In genomic region chr6:113385160-113385714, GRCm38 (mm10) we compare ENCODE assay signal across 24 mouse cellular contexts. TPM values are rescaled to one million over a fixed set of nuclear protein-coding genes. Genes with fewer than 3 reads are reported as not detected.
DNase-seq lines count a peak whose midpoint lies in the region; ATAC-seq and TF ChIP-seq lines count a peak whose summit lies in the region.
"Had no signal": no experiment of that assay in that cellular context is flagged by ENCODE, and none has a peak within 500 bp of the region (broad histone marks: within the 10 kb centered on the region; RNA-seq: fewer than 3 reads in every experiment).

No protein-coding gene starts in this region.

- no peaks in the 10 kb centered on the region for H3K9me3 ChIP-seq in hindbrain, embryonic 15.5 days
- no peaks in the 10 kb centered on the region for H3K9me3 ChIP-seq in hindbrain, embryonic 11.5 days (ENCODE audit: control insufficient read depth, low read length)
- H3K9me3 ChIP-seq in midbrain, postnatal 0 days (ENCODE audit: low read length) = no peaks in the 10 kb centered on the region
- no peaks in the 10 kb centered on the region for H3K9me3 ChIP-seq in midbrain, embryonic 16.5 days (replicated peaks; ENCODE audit: control insufficient read depth, low read length, poor library complexity, severe bottlenecking)
- no peaks in the 10 kb centered on the region for H3K9me3 ChIP-seq in intestine, postnatal 0 days (ENCODE audit: control insufficient read depth)
- H3K9me3 ChIP-seq: embryonic facial prominence, embryonic 13.5 days; G1E; limb, embryonic 12.5 days; midbrain, embryonic 12.5 days had no signal

- 84% methylated on average over 11 of the region's 11 CpGs for WGBS in hindbrain, embryonic 15.5 days
- WGBS in hindbrain, embryonic 11.5 days = 88% methylated on average over 11 of the region's 11 CpGs
- WGBS in midbrain, postnatal 0 days = 78% methylated on average over 11 of the region's 11 CpGs
- WGBS in midbrain, embryonic 16.5 days = 91% methylated on average over 11 of the region's 11 CpGs
- 39% methylated on average over 11 of the region's 11 CpGs for WGBS in intestine, postnatal 0 days

- ATAC-seq in hindbrain, embryonic 15.5 days (ENCODE audit: low FRiP score, low read depth) = peak; percentile 31; the same call in 1 of the 2 replicates
- no peak for ATAC-seq in hindbrain, embryonic 11.5 days (ENCODE audit: low FRiP score)
- no peak for ATAC-seq in midbrain, postnatal 0 days (ENCODE audit: low FRiP score)
- no peak for ATAC-seq in midbrain, embryonic 16.5 days
- peak; percentile 54 for ATAC-seq in intestine, postnatal 0 days
- no peak for ATAC-seq in granulocyte monocyte progenitor cell, adult 5-6 weeks (replicated peaks; ENCODE audit: poor library complexity, severe bottlenecking)
- ATAC-seq: forebrain, embryonic 14.5 days had no signal

- no peak overlapping the region for H3K9ac ChIP-seq in hindbrain, embryonic 15.5 days
- H3K9ac ChIP-seq in hindbrain, embryonic 11.5 days (ENCODE audit: low read depth, low read length) = no peak overlapping the region
- H3K9ac ChIP-seq in midbrain, postnatal 0 days (replicated peaks; ENCODE audit: low read length, poor library complexity, severe bottlenecking) = no peak overlapping the region
- no peak overlapping the region for H3K9ac ChIP-seq in midbrain, embryonic 16.5 days (ENCODE audit: low read depth, low read length)
- H3K9ac ChIP-seq in intestine, postnatal 0 days (ENCODE audit: low read depth, low read length) = no peak overlapping the region
- H3K9ac ChIP-seq: embryonic facial prominence, embryonic 13.5 days; limb, embryonic 12.5 days; midbrain, embryonic 12.5 days had no signal

- DNase-seq in hindbrain, embryonic 11.5 days (ENCODE audit: low spot score) = no peak
- no peak for DNase-seq in midbrain, postnatal 0 days (ENCODE audit: low spot score)
- DNase-seq in thymus, postnatal 36 days = no peak
- DNase-seq: adrenal gland, adult 2 months; B cell, adult 2 months; gastrocnemius, adult 2 months; kidney, adult 9 months; kidney, postnatal 25 days; lung, adult 2 months; lung, postnatal 14 days; spleen, adult 18-20 months had no signal

- H3K36me3 ChIP-seq in hindbrain, embryonic 15.5 days = peaks cover 93% of the 10 kb centered on the region
- H3K36me3 ChIP-seq in hindbrain, embryonic 11.5 days (ENCODE audit: control insufficient read depth, insufficient read depth, low read length) = peaks cover 19% of the 10 kb centered on the region
- peaks cover 64% of the 10 kb centered on the region for H3K36me3 ChIP-seq in midbrain, postnatal 0 days (ENCODE audit: insufficient read depth, low read length)
- peaks cover 49% of the 10 kb centered on the region for H3K36me3 ChIP-seq in midbrain, embryonic 16.5 days (ENCODE audit: control insufficient read depth, insufficient read depth, low read length)
- H3K36me3 ChIP-seq in intestine, postnatal 0 days (ENCODE audit: control insufficient read depth, insufficient read depth) = peaks cover 96% of the 10 kb centered on the region

- H3K27ac ChIP-seq in hindbrain, embryonic 15.5 days (replicated peaks) = peak overlapping the region; percentile 50
- no peak overlapping the region for H3K27ac ChIP-seq in hindbrain, embryonic 11.5 days (ENCODE audit: low read depth, low read length)
- H3K27ac ChIP-seq in midbrain, postnatal 0 days (ENCODE audit: low read depth, low read length) = 0 out of 2 replicates have a peak overlapping the region, but pooled peaks have one; percentile 18
- H3K27ac ChIP-seq in midbrain, embryonic 16.5 days (ENCODE audit: low read length) = no peak overlapping the region
- H3K27ac ChIP-seq in intestine, postnatal 0 days (ENCODE audit: low read depth, low read length) = peak overlapping the region; percentile 52
- H3K27ac ChIP-seq: embryonic facial prominence, embryonic 13.5 days; gastrocnemius, adult 2 months; limb, embryonic 12.5 days; midbrain, embryonic 12.5 days had no signal

- no peaks in the 10 kb centered on the region for H3K27me3 ChIP-seq in hindbrain, embryonic 15.5 days
- no peaks in the 10 kb centered on the region for H3K27me3 ChIP-seq in hindbrain, embryonic 11.5 days (ENCODE audit: control insufficient read depth, insufficient read depth, low read length)
- H3K27me3 ChIP-seq in midbrain, postnatal 0 days (ENCODE audit: insufficient read depth, low read length) = no peaks in the 10 kb centered on the region
- H3K27me3 ChIP-seq in midbrain, embryonic 16.5 days (ENCODE audit: control insufficient read depth, insufficient read depth, low read depth, low read length) = no peaks in the 10 kb centered on the region
- H3K27me3 ChIP-seq in intestine, postnatal 0 days (replicated peaks; ENCODE audit: control insufficient read depth, insufficient read depth, low read length) = no peaks in the 10 kb centered on the region
- H3K27me3 ChIP-seq: CH12.LX; embryonic facial prominence, embryonic 13.5 days; limb, embryonic 12.5 days; midbrain, embryonic 12.5 days had no signal

- no peak overlapping the region for H3K4me2 ChIP-seq in hindbrain, embryonic 15.5 days
- H3K4me2 ChIP-seq in hindbrain, embryonic 11.5 days (replicated peaks; ENCODE audit: low read depth, low read length) = no peak overlapping the region
- H3K4me2 ChIP-seq in midbrain, postnatal 0 days (ENCODE audit: low read depth, low read length, poor library complexity, severe bottlenecking) = no peak overlapping the region
- H3K4me2 ChIP-seq in midbrain, embryonic 16.5 days (ENCODE audit: low read length) = no peak overlapping the region
- no peak overlapping the region for H3K4me2 ChIP-seq in intestine, postnatal 0 days (replicated peaks; ENCODE audit: low read depth)
- H3K4me2 ChIP-seq: embryonic facial prominence, embryonic 13.5 days; heart, embryonic 11.5 days; limb, embryonic 12.5 days; liver, embryonic 11.5 days; midbrain, embryonic 12.5 days had no signal

- no peak for TF ChIP-seq CTCF in midbrain, postnatal 0 days (IDR thresholded peaks at IDR 0.05)
- no peak; the same call in 1 of the 2 replicates for TF ChIP-seq CTCF in intestine, postnatal 0 days (IDR thresholded peaks at IDR 0.05; ENCODE audit: low read depth)

- H3K4me3 ChIP-seq in hindbrain, embryonic 15.5 days = no peak overlapping the region
- no peak overlapping the region for H3K4me3 ChIP-seq in hindbrain, embryonic 11.5 days (ENCODE audit: low read depth, low read length)
- no peak overlapping the region for H3K4me3 ChIP-seq in midbrain, postnatal 0 days (ENCODE audit: low read depth, low read length)
- H3K4me3 ChIP-seq in midbrain, embryonic 16.5 days (ENCODE audit: low read depth, low read length) = no peak overlapping the region
- no peak overlapping the region for H3K4me3 ChIP-seq in intestine, postnatal 0 days (ENCODE audit: low read depth, low read length)
- H3K4me3 ChIP-seq: embryonic facial prominence, embryonic 13.5 days; gastrocnemius, adult 2 months; limb, embryonic 12.5 days; midbrain, embryonic 12.5 days; myocyte had no signal

- no peaks in the 10 kb centered on the region for H3K4me1 ChIP-seq in hindbrain, embryonic 15.5 days (replicated peaks)
- H3K4me1 ChIP-seq in hindbrain, embryonic 11.5 days (replicated peaks; ENCODE audit: control insufficient read depth, insufficient read depth, low read length) = no peaks in the 10 kb centered on the region; the same call in 1 of the 2 replicates
- H3K4me1 ChIP-seq in midbrain, postnatal 0 days (ENCODE audit: insufficient read depth, low read length) = no peaks in the 10 kb centered on the region
- H3K4me1 ChIP-seq in midbrain, embryonic 16.5 days (ENCODE audit: control insufficient read depth, insufficient read depth, low read length) = no peaks in the 10 kb centered on the region
- H3K4me1 ChIP-seq in intestine, postnatal 0 days (replicated peaks; ENCODE audit: control insufficient read depth, insufficient read depth, low read length) = 0 out of 2 replicates have a peak, but pooled peaks cover 3% of the 10 kb centered on the region
- H3K4me1 ChIP-seq: limb, embryonic 12.5 days; midbrain, embryonic 12.5 days had no signal

RNA-seq across cellular contexts. Expression of gene Ttll3, which starts 3.8 kb away (rescaled TPM):
- 11.1 and 11.3 TPM in 2 replicates for polyA plus RNA-seq in hindbrain, embryonic 15.5 days (2015; fragmentation: Nextera tagmentation; extraction: Ambion mirVana)
- 4.1 and 4.2 TPM in 2 replicates for polyA plus RNA-seq in hindbrain, embryonic 11.5 days (2014; fragmentation: Nextera tagmentation; extraction: Ambion mirVana)
- 10.0 and 20.0 TPM in 2 replicates for total RNA-seq in midbrain, postnatal 0 days (2014; rRNA removed)
- 10.2 and 14.6 TPM in 2 replicates for polyA plus RNA-seq in midbrain, postnatal 0 days (2015; fragmentation: Nextera tagmentation; extraction: Ambion mirVana)
- 13.2 and 15.8 TPM in 2 replicates for polyA plus RNA-seq in midbrain, embryonic 16.5 days (2015; fragmentation: Nextera tagmentation; extraction: Ambion mirVana)
- 1.4 and 1.6 TPM in 2 replicates for polyA plus RNA-seq in intestine, postnatal 0 days (2015; fragmentation: Nextera tagmentation; extraction: Ambion mirVana)
- 1.5 and 3.1 TPM in 2 replicates for total RNA-seq in granulocyte monocyte progenitor cell, adult 5-6 weeks (2014; fragmentation: Nextera tagmentation)
- 0.26 and 1.8 TPM in 2 replicates for total RNA-seq in granulocyte monocyte progenitor cell, adult 5-6 weeks (2017)

RNA-seq across cellular contexts. Expression of gene Arpc4, which starts 7.3 kb away (rescaled TPM):
- 413 and 423 TPM in 2 replicates for polyA plus RNA-seq in hindbrain, embryonic 15.5 days (2015; fragmentation: Nextera tagmentation; extraction: Ambion mirVana)
- 208 and 210 TPM in 2 replicates for polyA plus RNA-seq in hindbrain, embryonic 11.5 days (2014; fragmentation: Nextera tagmentation; extraction: Ambion mirVana)
- total RNA-seq in midbrain, postnatal 0 days (2014; rRNA removed) = 190 and 200 TPM in 2 replicates
- polyA plus RNA-seq in midbrain, postnatal 0 days (2015; fragmentation: Nextera tagmentation; extraction: Ambion mirVana) = 505 TPM in 2 replicates
- 442 and 475 TPM in 2 replicates for polyA plus RNA-seq in midbrain, embryonic 16.5 days (2015; fragmentation: Nextera tagmentation; extraction: Ambion mirVana)
- polyA plus RNA-seq in intestine, postnatal 0 days (2015; fragmentation: Nextera tagmentation; extraction: Ambion mirVana) = 409 and 418 TPM in 2 replicates
- total RNA-seq in granulocyte monocyte progenitor cell, adult 5-6 weeks (2014; fragmentation: Nextera tagmentation) = 223 and 277 TPM in 2 replicates
- 211 and 270 TPM in 2 replicates for total RNA-seq in granulocyte monocyte progenitor cell, adult 5-6 weeks (2017)

RNA-seq across cellular contexts. Expression of gene Tada3, which starts 7.6 kb away (rescaled TPM):
- 70.7 and 77.5 TPM in 2 replicates for polyA plus RNA-seq in hindbrain, embryonic 15.5 days (2015; fragmentation: Nextera tagmentation; extraction: Ambion mirVana)
- 56.3 and 60.2 TPM in 2 replicates for polyA plus RNA-seq in hindbrain, embryonic 11.5 days (2014; fragmentation: Nextera tagmentation; extraction: Ambion mirVana)
- 27.8 and 31.0 TPM in 2 replicates for total RNA-seq in midbrain, postnatal 0 days (2014; rRNA removed)
- 73.8 and 74.0 TPM in 2 replicates for polyA plus RNA-seq in midbrain, postnatal 0 days (2015; fragmentation: Nextera tagmentation; extraction: Ambion mirVana)
- 75.5 and 82.2 TPM in 2 replicates for polyA plus RNA-seq in midbrain, embryonic 16.5 days (2015; fragmentation: Nextera tagmentation; extraction: Ambion mirVana)
- 19.7 and 23.5 TPM in 2 replicates for polyA plus RNA-seq in intestine, postnatal 0 days (2015; fragmentation: Nextera tagmentation; extraction: Ambion mirVana)
- 18.9 and 21.0 TPM in 2 replicates for total RNA-seq in granulocyte monocyte progenitor cell, adult 5-6 weeks (2014; fragmentation: Nextera tagmentation)
- 9.7 and 13.8 TPM in 2 replicates for total RNA-seq in granulocyte monocyte progenitor cell, adult 5-6 weeks (2017)

RNA-seq across cellular contexts. Expression of gene Rpusd3, which starts 33.9 kb away (rescaled TPM):
- polyA plus RNA-seq in hindbrain, embryonic 15.5 days (2015; fragmentation: Nextera tagmentation; extraction: Ambion mirVana) = 18.7 and 23.3 TPM in 2 replicates
- 23.0 and 26.3 TPM in 2 replicates for polyA plus RNA-seq in hindbrain, embryonic 11.5 days (2014; fragmentation: Nextera tagmentation; extraction: Ambion mirVana)
- 17.1 and 53.8 TPM in 2 replicates for total RNA-seq in midbrain, postnatal 0 days (2014; rRNA removed)
- 22.0 and 27.2 TPM in 2 replicates for polyA plus RNA-seq in midbrain, postnatal 0 days (2015; fragmentation: Nextera tagmentation; extraction: Ambion mirVana)
- 15.5 and 20.3 TPM in 2 replicates for polyA plus RNA-seq in midbrain, embryonic 16.5 days (2015; fragmentation: Nextera tagmentation; extraction: Ambion mirVana)
- polyA plus RNA-seq in intestine, postnatal 0 days (2015; fragmentation: Nextera tagmentation; extraction: Ambion mirVana) = 21.5 and 23.9 TPM in 2 replicates
- 10.8 and 15.3 TPM in 2 replicates for total RNA-seq in granulocyte monocyte progenitor cell, adult 5-6 weeks (2014; fragmentation: Nextera tagmentation)
- 11.2 and 18.9 TPM in 2 replicates for total RNA-seq in granulocyte monocyte progenitor cell, adult 5-6 weeks (2017)

RNA-seq across cellular contexts. Expression of gene Camk1, which starts 41.5 kb away (rescaled TPM):
- 112 and 117 TPM in 2 replicates for polyA plus RNA-seq in hindbrain, embryonic 15.5 days (2015; fragmentation: Nextera tagmentation; extraction: Ambion mirVana)
- polyA plus RNA-seq in hindbrain, embryonic 11.5 days (2014; fragmentation: Nextera tagmentation; extraction: Ambion mirVana) = 56.3 and 57.7 TPM in 2 replicates
- total RNA-seq in midbrain, postnatal 0 days (2014; rRNA removed) = 102 and 119 TPM in 2 replicates
- 132 and 142 TPM in 2 replicates for polyA plus RNA-seq in midbrain, postnatal 0 days (2015; fragmentation: Nextera tagmentation; extraction: Ambion mirVana)
- 121 and 132 TPM in 2 replicates for polyA plus RNA-seq in midbrain, embryonic 16.5 days (2015; fragmentation: Nextera tagmentation; extraction: Ambion mirVana)
- 35.9 and 37.0 TPM in 2 replicates for polyA plus RNA-seq in intestine, postnatal 0 days (2015; fragmentation: Nextera tagmentation; extraction: Ambion mirVana)
- total RNA-seq in granulocyte monocyte progenitor cell, adult 5-6 weeks (2014; fragmentation: Nextera tagmentation) = 18.7 and 23.0 TPM in 2 replicates
- total RNA-seq in granulocyte monocyte progenitor cell, adult 5-6 weeks (2017) = 17.2 and 18.3 TPM in 2 replicates

Comparison
In these comparisons a context has a peak if more than half of its experiments do, and no peak if none do; other contexts are left out.
1. ATAC-seq: peak in hindbrain, embryonic 15.5 days (single experiment) and intestine, postnatal 0 days (single experiment); none in hindbrain, embryonic 11.5 days (single experiment), midbrain, postnatal 0 days (single experiment), midbrain, embryonic 16.5 days (single experiment) and granulocyte monocyte progenitor cell, adult 5-6 weeks (single experiment).
2. H3K27ac ChIP-seq: peak in hindbrain, embryonic 15.5 days (single experiment), midbrain, postnatal 0 days (single experiment) and intestine, postnatal 0 days (single experiment); none in hindbrain, embryonic 11.5 days (single experiment) and midbrain, embryonic 16.5 days (single experiment).